Mouse (Mus musculus) Patski (cell line): ENCODE measurements around the gene Ampd3. TPM values are rescaled to one million over a fixed set of nuclear protein-coding genes. Genes with fewer than 3 reads are reported as not detected.

ENCODE experiments used
- ATAC-seq: fragments of 100-300 bp; one replicate; pipeline ENCODE4 v1.8.0; 2021
- CTCF ChIA-PET: fragments of 350-600 bp; sonication (Branson Sonifier 250); formaldehyde crosslinking; loops from one replicate; lab custom pipeline; 2022; ENCODE audit warnings: inconsistent platforms; lab: Charles Lee
- POLR2A ChIA-PET: fragments of 350-600 bp; sonication (Branson Sonifier 250); formaldehyde crosslinking; loops from one replicate; lab custom pipeline; 2022; ENCODE audit warnings: antibody characterized with exemption, inconsistent platforms; lab: Charles Lee
- DNase-seq: peaks from one replicate; pipeline ENCODE4 v3.0.0-alpha.2; 2011; ENCODE audit warnings: low read depth, low spot score
- H3K27me3 ChIP-seq: fragments of 371-371 bp; one replicate; pipeline ENCODE4 v1.5.1; 2021
- CTCF ChIP-seq: fragments of 100-300 bp; IDR thresholded peaks from one replicate; pipeline ENCODE4 v1.5.1; 2021
- in situ Hi-C: fragments of 300-500 bp; cut with MboI; formaldehyde crosslinking; loops from 3 replicates; pipeline ENCODE4 v1.11.1; 2018; ENCODE audit warnings: low pct_unique_long_range_greater_than_20kb, mixed read lengths
- polyA plus RNA-seq: library from polyadenylated mRNA; unstranded; gene quantifications from one replicate; pipeline ENCODE4 v1.2.3, GENCODE M21; 2021

The Ampd3 gene
- polyA plus RNA-seq, 1 experiment from 2014 or later = 59.3 TPM

DNA sequence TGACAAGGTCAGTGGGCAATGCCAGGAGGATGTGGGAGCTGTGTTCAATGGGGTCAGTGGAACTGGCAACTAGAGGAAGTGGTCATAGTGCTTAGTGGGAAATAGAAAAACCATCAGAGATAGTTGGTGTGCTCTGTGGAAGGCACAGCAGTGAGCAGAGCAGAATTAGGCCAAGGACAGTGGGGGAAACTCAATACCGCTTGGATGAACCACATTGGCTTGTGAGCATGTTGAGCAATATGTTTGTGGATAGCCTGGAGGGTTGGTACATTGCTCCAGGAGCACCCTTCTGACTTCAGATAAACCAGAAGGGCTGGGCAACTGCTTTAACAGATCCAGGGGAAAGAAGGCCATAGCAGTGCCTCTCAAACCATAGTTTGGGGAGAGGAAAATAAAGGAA is 80.4 kb downstream of the Ampd3 start:
- TF ChIP-seq CTCF = no peak
- in situ Hi-C loops = no loop called here
- ATAC-seq (no peak), DNase-seq (no peak)
- ChIA-PET CTCF (no interaction called here), POLR2A (no interaction called here)
- H3K27me3 ChIP-seq = no peaks in the 10 kb centered on the region

DNA sequence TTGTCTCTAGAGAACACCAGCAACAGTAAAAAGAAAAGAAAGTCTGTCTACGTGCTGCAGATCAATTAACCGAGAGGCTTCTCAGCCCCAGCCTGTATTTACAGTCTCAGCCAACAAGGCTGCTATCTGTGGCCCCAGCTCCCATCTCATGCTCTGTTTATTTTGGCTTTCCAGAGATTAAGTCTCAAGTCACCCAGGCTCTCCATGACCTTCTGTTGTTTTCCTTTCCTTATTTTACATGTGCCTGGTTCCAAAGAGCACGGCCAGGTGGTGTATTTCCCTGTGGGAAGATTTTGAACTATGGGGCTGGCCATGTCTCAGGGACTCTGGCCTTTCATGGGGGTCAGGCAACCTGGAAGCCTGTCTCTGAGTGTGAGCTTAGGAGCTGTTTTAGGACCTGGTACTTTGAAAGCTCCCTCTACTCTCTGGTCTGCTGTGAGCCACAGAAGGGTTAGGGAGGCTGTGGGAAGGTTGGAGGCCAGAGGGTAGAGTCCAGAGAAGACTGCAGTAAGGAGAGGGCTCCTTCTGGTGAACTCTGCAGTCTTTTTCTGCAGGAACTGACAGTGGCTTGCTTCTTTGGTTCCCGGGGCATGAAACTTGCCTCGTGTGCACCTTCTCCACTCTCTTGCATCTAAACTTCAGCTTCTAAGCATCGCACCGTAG is 83.7 kb downstream of the Ampd3 start:
- no peaks in the 10 kb centered on the region for H3K27me3 ChIP-seq
- ChIA-PET CTCF (no interaction called here), POLR2A (interaction anchor here (0.5 to 0.6 kb wide), 2 partner anchors 8 to 82 kb away, joined by 3 read pairs; no protein-coding TSS in a partner anchor)
- no peak for ATAC-seq
- no peak for TF ChIP-seq CTCF
- no peak for DNase-seq
- in situ Hi-C loops = no loop called here

DNA sequence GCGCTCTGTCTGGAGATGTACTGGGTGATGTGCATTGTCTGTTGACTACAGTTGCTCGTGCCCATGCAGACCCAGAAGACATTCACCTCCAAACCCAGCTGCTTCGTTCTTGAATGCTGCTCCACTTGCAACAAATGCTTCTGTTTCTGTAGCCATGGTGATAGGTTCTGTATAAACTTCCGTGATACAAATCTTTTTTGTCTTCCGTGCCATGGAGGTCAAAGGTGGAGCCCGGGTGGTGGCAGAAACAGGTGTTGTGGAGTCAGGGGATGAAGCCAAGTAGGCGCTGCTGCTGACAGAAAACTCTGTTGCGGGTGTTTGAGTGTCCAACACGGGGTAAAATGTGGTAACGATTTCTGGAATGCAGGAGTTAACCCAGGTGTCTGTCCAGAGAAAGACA is 85.6 kb downstream of the Ampd3 start:
- in situ Hi-C loops = no loop called here
- TF ChIP-seq CTCF = no peak
- CTCF ChIA-PET = no interaction called here
- POLR2A ChIA-PET = no interaction called here
- H3K27me3 ChIP-seq = no peaks in the 10 kb centered on the region
- ATAC-seq (no peak), DNase-seq (no peak)

DNA sequence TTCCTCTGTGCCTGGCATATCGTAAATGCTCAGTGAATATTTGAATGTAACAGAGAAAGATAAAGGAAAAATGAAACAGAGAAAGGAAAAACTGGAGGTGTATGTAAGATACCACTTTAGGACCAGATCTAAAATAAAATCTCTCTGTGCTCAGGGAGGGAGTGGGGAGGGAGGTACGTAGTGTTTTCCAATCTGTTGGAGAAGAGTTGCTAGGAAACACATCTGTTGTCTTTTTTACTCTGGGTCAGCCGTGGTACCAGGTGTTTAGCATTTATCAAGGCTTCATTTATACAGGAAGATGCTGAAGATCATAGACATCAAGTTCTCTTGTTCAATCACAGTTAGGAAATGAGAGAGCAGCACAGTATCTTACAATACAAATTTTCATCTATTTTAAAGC is 86.5 kb downstream of the Ampd3 start:
- H3K27me3 ChIP-seq = no peaks in the 10 kb centered on the region
- DNase-seq = no peak
- CTCF ChIA-PET = no interaction called here
- ATAC-seq = no peak
- in situ Hi-C loops = no loop called here
- TF ChIP-seq CTCF = no peak
- POLR2A ChIA-PET = no interaction called here

DNA sequence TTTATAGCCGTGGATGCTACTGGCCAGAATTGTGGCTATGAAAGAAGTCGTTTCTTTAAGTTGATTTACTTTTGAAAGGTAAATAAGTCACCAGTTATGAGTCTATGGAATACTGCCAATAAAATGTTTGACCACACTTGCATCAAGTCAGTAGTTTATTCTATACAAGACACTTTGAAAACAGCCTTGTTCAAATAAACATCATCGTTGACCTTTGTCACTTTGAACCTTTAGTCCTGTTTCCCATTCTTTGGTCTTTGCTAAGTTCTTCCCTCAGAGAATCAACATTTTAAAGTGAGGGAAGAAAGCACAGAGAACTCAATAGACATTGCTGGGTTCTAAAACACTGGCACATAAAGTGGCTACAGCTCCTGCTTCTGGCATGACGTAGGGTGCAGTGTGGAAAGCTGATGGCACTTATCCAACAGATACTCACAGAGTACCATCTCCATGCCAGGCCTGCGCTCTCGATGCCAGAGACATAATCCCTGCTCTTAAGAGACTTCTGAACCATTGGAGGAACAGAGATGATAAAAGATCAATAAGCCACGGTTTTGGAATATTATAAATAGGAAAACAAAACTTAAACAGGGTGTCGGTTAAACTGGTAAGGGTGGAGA is 87.0 kb downstream of the Ampd3 start:
- no peak for ATAC-seq

DNA sequence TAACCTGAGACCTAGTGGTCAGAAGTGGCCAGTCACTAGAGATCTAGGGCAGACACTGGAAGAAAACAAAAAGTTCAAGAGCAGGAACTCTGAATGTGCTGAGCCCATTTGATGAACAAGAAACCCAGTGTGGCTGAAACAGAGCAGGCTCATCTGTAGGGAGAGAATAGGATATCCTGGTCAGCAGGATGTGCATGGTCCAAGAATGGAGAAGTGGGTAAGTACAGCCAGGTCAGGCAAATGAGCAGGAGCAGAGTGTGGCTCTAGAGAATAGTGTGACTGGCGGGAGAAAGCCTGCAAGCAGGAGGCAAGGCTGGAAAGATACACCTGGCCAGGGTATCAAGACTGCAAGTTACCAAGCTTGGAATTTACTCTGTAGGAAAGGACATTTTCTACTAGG is 87.6 kb downstream of the Ampd3 start:
- POLR2A ChIA-PET = no interaction called here
- CTCF ChIA-PET = no interaction called here
- TF ChIP-seq CTCF = no peak

More for the DNA sequence above, 87.0 kb downstream of the Ampd3 start:
- no peak for DNase-seq
- TF ChIP-seq CTCF = no peak
- ChIA-PET POLR2A (no interaction called here), CTCF (no interaction called here)
- in situ Hi-C loops = no loop called here
- H3K27me3 ChIP-seq = no peaks in the 10 kb centered on the region

DNA sequence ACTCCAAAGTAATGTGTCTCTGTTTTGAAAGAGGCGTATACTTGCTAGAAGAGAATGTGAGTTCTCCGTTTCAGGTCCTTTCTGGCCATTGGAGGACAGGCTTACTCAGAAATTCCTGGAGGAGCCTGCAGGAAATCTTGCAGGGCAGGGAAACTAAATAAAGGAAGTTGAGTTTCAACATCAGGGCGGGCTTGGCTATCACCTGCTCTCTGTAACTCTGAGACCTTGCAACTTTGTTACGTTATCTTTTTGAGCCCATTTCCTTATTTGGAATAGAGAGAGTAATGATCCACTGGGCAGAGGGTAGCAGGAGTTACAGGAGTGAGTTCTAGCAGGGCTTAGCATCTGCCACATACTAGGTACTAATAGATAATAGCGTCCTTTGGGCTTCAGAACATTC is 92.1 kb downstream of the Ampd3 start:
- H3K27me3 ChIP-seq = no peaks in the 10 kb centered on the region
- CTCF ChIA-PET = interaction anchor here (1.6 kb wide), 1 partner anchor 22 kb away, joined by 3 read pairs; no protein-coding TSS in a partner anchor
- no peak for TF ChIP-seq CTCF
- no peak for DNase-seq
- POLR2A ChIA-PET = no interaction called here
- no peak for ATAC-seq
- in situ Hi-C loops = no loop called here

More for the DNA sequence above, 87.6 kb downstream of the Ampd3 start:
- DNase-seq (no peak), ATAC-seq (no peak)
- no peaks in the 10 kb centered on the region for H3K27me3 ChIP-seq
- in situ Hi-C loops = no loop called here

Other genes with a start within 250 kb of the Ampd3 start
- 41.3 TPM for gene Sbf2, start 153.3 kb upstream of the Ampd3 start, polyA plus RNA-seq
- gene Adm, start 140.5 kb upstream of the Ampd3 start, polyA plus RNA-seq = not detected
- gene Rnf141, start 76.3 kb downstream of the Ampd3 start, polyA plus RNA-seq = 19.7 TPM
- not detected for gene Lyve1, start 95.0 kb downstream of the Ampd3 start, polyA plus RNA-seq
- 0.51 TPM for gene Mrvi1, start 214.3 kb downstream of the Ampd3 start, polyA plus RNA-seq